Mouse (Mus musculus): Measurements from ENCODE around the gene Lin54. TPM values are rescaled to one million over a fixed set of nuclear protein-coding genes. Genes with fewer than 3 reads are reported as not detected.

Lin54 gene
- total and polyA plus RNA-seq, 3 experiments = 11.8 to 14.1 (median 12.9) TPM

- dilution Hi-C loops (cut with MboI; ENCODE audit: extremely low pct_ligation_motif_present, extremely low pct_unique_long_range_greater_than_20kb, low sequenced_read_pairs) = no loop called here
- H3K9me3 ChIP-seq (replicated peaks; ENCODE audit: low read length) = no peaks in the 10 kb centered on the region
- peak overlapping the region; percentile 94 for H3K4me2 ChIP-seq (ENCODE audit: insufficient read depth, low read depth, poor library complexity, severe bottlenecking)
- peak overlapping the region; percentile 42 for H3K9ac ChIP-seq (ENCODE audit: insufficient read depth, low read depth)
- H3K27ac ChIP-seq (ENCODE audit: insufficient read depth, low read depth) = peak overlapping the region; percentile 63
- peaks cover 45% of the 10 kb centered on the region for H3K79me2 ChIP-seq (replicated peaks; ENCODE audit: control insufficient read depth, extremely low read depth, insufficient read depth, poor library complexity, severe bottlenecking)
- peak overlapping the region; percentile 64 to 95 (median 88) for H3K4me3 ChIP-seq (replicated peaks in 1 of 3; ENCODE audit: low read depth in 2 of 3, low read length in 2 of 3, poor library complexity in 1 of 3)
- no peaks in the 10 kb centered on the region for H3K27me3 ChIP-seq (replicated peaks)
- TF ChIP-seq KAT2A (IDR thresholded peaks at IDR 0.05; ENCODE audit: insufficient replicate concordance, low read length) (no peak), MXI1 (IDR thresholded peaks at IDR 0.05; ENCODE audit: low read depth, low read length) (peak; percentile 13; the same call in 1 of the 2 replicates), MEF2A (IDR thresholded peaks at IDR 0.05; ENCODE audit: borderline replicate concordance, low read depth, low read length) (no peak), SIN3A (IDR thresholded peaks at IDR 0.05; ENCODE audit: low read length) (peak; percentile 69), ZMIZ1 (IDR thresholded peaks at IDR 0.05; ENCODE audit: low read depth, low read length) (peak; percentile 0; the same call in 1 of the 2 replicates), MAX (IDR thresholded peaks at IDR 0.05; ENCODE audit: low read length) (no peak), UBTF (IDR thresholded peaks at IDR 0.05; ENCODE audit: low read depth, low read length) (peak; percentile 6; the same call in 1 of the 2 replicates), TCF12 (IDR thresholded peaks at IDR 0.05; ENCODE audit: low read depth, low read length) (no peak; the same call in 1 of the 2 replicates), BHLHE40 (IDR thresholded peaks at IDR 0.05; ENCODE audit: low read depth, low read length) (no peak)
- no peak for DNase-seq (ENCODE audit: extremely low read depth)
- in situ Hi-C loops (cut with MboI; ENCODE audit: low pct_ligation_motif_present, low pct_unique_long_range_greater_than_20kb, low sequenced_read_pairs) = no loop called here
- H3K4me1 ChIP-seq (ENCODE audit: control insufficient read depth in 1 of 2, insufficient read depth in 2 of 2) = peaks cover 5 to 22% of the 10 kb centered on the region in 2 experiments; a peak in 3 of 4 replicates
- H3K36me3 ChIP-seq (replicated peaks in 1 of 2; ENCODE audit: control insufficient read depth in 1 of 2, insufficient read depth in 1 of 2, low read length in 1 of 2) = no peaks in the 10 kb centered on the region
These were observed 571 bp downstream of the Lin54 start for GRCm38 (mm10) chr5:100499831-100500304.

GRCm38 (mm10) chr5:100499243-100499642 lies 1.2 kb downstream of the Lin54 start:
- Histone ChIP-seq H3K79me2 (replicated peaks; ENCODE audit: control insufficient read depth, extremely low read depth, insufficient read depth, poor library complexity, severe bottlenecking) (peaks cover 51% of the 10 kb centered on the region), H3K27ac (ENCODE audit: insufficient read depth, low read depth) (no peak overlapping the region), H3K4me1 (ENCODE audit: control insufficient read depth in 1 of 2, insufficient read depth in 2 of 2) (peaks cover 3 to 20% of the 10 kb centered on the region in 2 experiments; a peak in 3 of 4 replicates), H3K36me3 (replicated peaks in 1 of 2; ENCODE audit: control insufficient read depth in 1 of 2, insufficient read depth in 1 of 2, low read length in 1 of 2) (peaks cover 0 to 2% of the 10 kb centered on the region in 2 experiments), H3K27me3 (replicated peaks) (no peaks in the 10 kb centered on the region), H3K9ac (ENCODE audit: insufficient read depth, low read depth) (peak overlapping the region; percentile 42), H3K9me3 (replicated peaks; ENCODE audit: low read length) (no peaks in the 10 kb centered on the region), H3K4me3 (replicated peaks in 1 of 3; ENCODE audit: low read depth in 2 of 3, low read length in 2 of 3, poor library complexity in 1 of 3) (peak overlapping the region; percentile 64 to 95 (median 88)), H3K4me2 (ENCODE audit: insufficient read depth, low read depth, poor library complexity, severe bottlenecking) (peak overlapping the region; percentile 94)
- dilution Hi-C loops (cut with MboI; ENCODE audit: extremely low pct_ligation_motif_present, extremely low pct_unique_long_range_greater_than_20kb, low sequenced_read_pairs) (no loop called here), in situ Hi-C loops (cut with MboI; ENCODE audit: low pct_ligation_motif_present, low pct_unique_long_range_greater_than_20kb, low sequenced_read_pairs) (no loop called here)
- no peak for DNase-seq (ENCODE audit: extremely low read depth)
- TF ChIP-seq NRF1 (IDR thresholded peaks at IDR 0.05; ENCODE audit: low read depth, low read length) (no peak), TBP (conservative IDR thresholded peaks at IDR 0.05; ENCODE audit: low read depth, low read length) (no peak), TCF12 (IDR thresholded peaks at IDR 0.05; ENCODE audit: low read depth, low read length) (no peak), PAX5 (IDR thresholded peaks at IDR 0.05; ENCODE audit: low read length) (no peak), HCFC1 (IDR thresholded peaks at IDR 0.05; ENCODE audit: low read depth, low read length) (no peak), ETS1 (conservative IDR thresholded peaks at IDR 0.05; ENCODE audit: low read depth, low read length) (no peak), CHD1 (IDR thresholded peaks at IDR 0.05; ENCODE audit: low read depth, low read length) (no peak), E2F4 (IDR thresholded peaks at IDR 0.05; ENCODE audit: insufficient replicate concordance, low read depth, low read length) (no peak), BHLHE40 (IDR thresholded peaks at IDR 0.05; ENCODE audit: low read depth, low read length) (no peak), MAZ (IDR thresholded peaks at IDR 0.05; ENCODE audit: low read depth, low read length) (no peak), MAX (IDR thresholded peaks at IDR 0.05; ENCODE audit: low read length) (no peak), RAD21 (IDR thresholded peaks at IDR 0.05; ENCODE audit: low read depth, low read length) (no peak), CHD2 (IDR thresholded peaks at IDR 0.05; ENCODE audit: low read length) (no peak)

Measured in CH12.LX (cell line).